Mouse (Mus musculus): ENCODE data around the gene Gm10750. TPM values are rescaled to one million over a fixed set of nuclear protein-coding genes. Genes with fewer than 3 reads are reported as not detected.

Gm10750 gene
- polyA plus RNA-seq (2014; fragmentation: Illumina TruSeq; extraction: RNeasy Lipid Tissue Mini Kit (QIAGEN cat#74804); ENCODE audit: low replicate concordance) = not detected

DNA sequence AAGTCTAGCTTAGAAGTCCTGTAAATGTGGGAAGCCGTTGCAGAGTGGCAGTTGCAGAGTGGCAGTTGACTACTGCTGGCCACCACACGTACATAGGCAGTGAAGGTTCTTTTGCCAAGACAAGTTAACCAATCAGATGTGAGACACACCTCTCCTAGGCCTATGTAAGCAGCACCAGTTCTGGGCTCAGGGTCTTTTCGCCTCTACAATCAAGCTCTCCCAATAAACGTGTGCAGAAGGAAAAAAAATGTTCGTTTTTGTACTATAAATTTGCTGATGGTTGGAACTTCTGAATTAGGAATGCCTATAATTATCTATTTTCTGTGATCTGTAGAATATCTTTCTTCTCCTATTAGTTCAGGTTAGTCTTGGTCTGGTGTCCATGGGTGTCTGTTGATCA, at the start of gene Gm10750:
Gene Gm10750, minus strand, starts transcription at position 101 of the 400 bp plus-strand sequence.

DNA sequence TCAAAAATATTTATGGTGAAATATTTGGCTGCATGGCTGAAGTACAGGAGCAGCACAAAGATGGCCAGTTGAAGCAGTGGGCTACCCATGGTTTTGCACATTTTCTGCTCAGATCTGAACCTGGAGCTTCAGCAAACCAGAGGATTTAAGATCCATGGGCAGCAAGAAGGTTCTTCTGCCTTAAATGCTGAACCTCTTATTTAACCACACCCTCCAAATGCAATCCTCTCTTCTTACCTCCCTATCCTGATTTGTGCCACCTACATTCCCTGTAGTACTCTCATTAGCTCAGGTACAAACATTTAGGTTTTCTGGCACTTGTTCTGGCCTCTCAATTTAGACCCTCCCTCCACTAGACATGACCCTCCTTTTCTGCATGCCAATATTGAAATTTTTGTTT, 13.9 kb downstream of the Gm10750 start, which contains the start of gene Gm1330:
Gene Gm1330, minus strand, starts transcription at position 101 of the 400 bp plus-strand sequence.

Other genes with a start within 250 kb of the Gm10750 start
- gene Cst11, start 245.7 kb downstream of the Gm10750 start, polyA plus RNA-seq (2014; fragmentation: Illumina TruSeq; extraction: RNeasy Lipid Tissue Mini Kit (QIAGEN cat#74804); ENCODE audit: low replicate concordance) = not detected
- gene 8030411F24Rik, start 235.2 kb downstream of the Gm10750 start, polyA plus RNA-seq (2014; fragmentation: Illumina TruSeq; extraction: RNeasy Lipid Tissue Mini Kit (QIAGEN cat#74804); ENCODE audit: low replicate concordance) = not detected
- gene Cst12, start 227.9 kb downstream of the Gm10750 start, polyA plus RNA-seq (2014; fragmentation: Illumina TruSeq; extraction: RNeasy Lipid Tissue Mini Kit (QIAGEN cat#74804); ENCODE audit: low replicate concordance) = not detected
- not detected for gene Cst8, start 218.5 kb downstream of the Gm10750 start, polyA plus RNA-seq (2014; fragmentation: Illumina TruSeq; extraction: RNeasy Lipid Tissue Mini Kit (QIAGEN cat#74804); ENCODE audit: low replicate concordance)
- not detected for gene Cst13, start 197.2 kb downstream of the Gm10750 start, polyA plus RNA-seq (2014; fragmentation: Illumina TruSeq; extraction: RNeasy Lipid Tissue Mini Kit (QIAGEN cat#74804); ENCODE audit: low replicate concordance)
- gene Cst9, start 182.1 kb downstream of the Gm10750 start, polyA plus RNA-seq (2014; fragmentation: Illumina TruSeq; extraction: RNeasy Lipid Tissue Mini Kit (QIAGEN cat#74804); ENCODE audit: low replicate concordance) = not detected
- gene 9230104L09Rik, start 152.2 kb downstream of the Gm10750 start, polyA plus RNA-seq (2014; fragmentation: Illumina TruSeq; extraction: RNeasy Lipid Tissue Mini Kit (QIAGEN cat#74804); ENCODE audit: low replicate concordance) = not detected
- 4.9 TPM for gene Cst3, start 141.5 kb downstream of the Gm10750 start, polyA plus RNA-seq (2014; fragmentation: Illumina TruSeq; extraction: RNeasy Lipid Tissue Mini Kit (QIAGEN cat#74804); ENCODE audit: low replicate concordance)
- not detected for gene Gm1330, start 14.0 kb downstream of the Gm10750 start, polyA plus RNA-seq (2014; fragmentation: Illumina TruSeq; extraction: RNeasy Lipid Tissue Mini Kit (QIAGEN cat#74804); ENCODE audit: low replicate concordance)

Measured in small intestine, adult 10 weeks (tissue).